Mouse (Mus musculus) thymus, postnatal 10 days (tissue): ENCODE results near the gene Ftl1-ps1.

ENCODE experiments used
- DNase-seq, 2 experiments: peaks; one replicate each; pipeline ENCODE4 v3.0.0; 2021; ENCODE audit warnings: low spot score in 2 of 2

Ftl1-ps1 gene

DNA sequence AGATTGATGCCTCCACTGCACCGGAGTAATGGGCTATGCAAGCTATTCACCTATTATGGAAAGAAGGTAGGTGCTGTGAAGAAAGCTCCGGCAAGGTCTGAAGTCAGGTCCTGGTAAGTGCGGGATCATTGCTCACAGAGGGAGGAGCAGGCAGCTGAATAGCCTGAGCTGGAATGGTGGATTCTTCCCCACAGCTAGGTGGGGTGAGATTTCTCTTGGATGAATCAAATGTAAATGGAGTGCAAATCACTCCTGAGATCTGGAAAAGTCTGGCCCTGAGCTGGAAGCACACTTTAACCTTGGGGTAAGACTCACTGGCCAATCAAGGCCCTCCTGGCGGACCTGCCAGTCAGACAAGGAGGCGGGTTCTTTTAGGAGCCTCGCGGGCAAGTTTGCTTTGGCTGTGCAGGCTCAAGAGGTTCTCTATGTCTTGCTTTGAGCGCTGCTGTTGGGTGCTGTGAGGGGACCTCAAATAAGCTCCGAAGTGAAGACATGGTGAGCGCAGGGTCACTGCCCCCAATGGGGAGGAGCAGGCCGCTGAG, at the start of gene Ftl1-ps1:
Ftl1-ps1 (plus strand) TSS at position 397 of the 542 bp plus-strand sequence.
- no peak for DNase-seq

DNA sequence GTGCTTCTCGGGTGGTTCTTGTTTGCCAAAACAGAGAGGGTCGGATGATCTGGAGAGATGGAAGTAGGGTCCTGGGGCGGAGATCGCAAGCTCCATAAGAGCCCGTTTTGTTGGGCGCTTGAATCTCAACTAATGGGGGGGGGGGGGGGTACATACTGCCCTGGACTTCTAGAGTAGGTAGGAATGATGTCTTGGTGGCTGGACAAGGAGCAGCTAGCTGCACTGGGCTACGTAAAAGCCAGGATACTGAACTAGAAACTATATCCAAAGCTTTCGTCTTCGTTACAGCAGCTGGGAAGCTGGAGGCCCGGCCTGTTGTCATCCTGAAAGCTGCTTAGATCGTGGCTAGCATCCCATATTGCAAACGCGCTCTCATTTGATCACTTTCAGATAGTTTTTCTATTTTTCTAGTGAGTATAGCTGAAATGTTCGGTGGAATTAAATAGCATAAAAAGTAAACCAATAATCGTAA, 49.0 kb upstream of the Ftl1-ps1 start:
- no peak for DNase-seq

DNA sequence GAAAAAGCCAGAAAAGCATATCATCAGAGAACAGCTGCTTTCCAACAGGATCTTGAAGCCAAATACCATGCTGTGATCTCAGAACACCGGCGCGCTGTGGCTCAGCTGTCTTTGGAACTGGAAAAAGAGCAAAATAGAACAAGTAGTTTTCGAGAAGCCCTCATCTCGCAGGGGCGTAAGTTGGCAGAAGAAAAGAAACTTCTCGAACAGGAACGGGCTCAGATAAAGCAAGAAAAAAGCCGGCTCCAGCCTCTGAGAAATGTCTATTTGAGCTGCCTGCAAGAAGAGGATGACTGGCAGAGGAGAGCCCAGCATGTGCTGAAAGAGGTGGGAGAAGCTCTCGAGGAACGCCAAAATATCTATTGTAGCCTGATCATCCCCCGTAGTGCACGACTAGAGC, 43.0 kb upstream of the Ftl1-ps1 start:
- DNase-seq = no peak

- no peak for DNase-seq
Observed at GRCm38 (mm10) chr13:74362218-74362617, 37.3 kb upstream of the Ftl1-ps1 start.

DNA sequence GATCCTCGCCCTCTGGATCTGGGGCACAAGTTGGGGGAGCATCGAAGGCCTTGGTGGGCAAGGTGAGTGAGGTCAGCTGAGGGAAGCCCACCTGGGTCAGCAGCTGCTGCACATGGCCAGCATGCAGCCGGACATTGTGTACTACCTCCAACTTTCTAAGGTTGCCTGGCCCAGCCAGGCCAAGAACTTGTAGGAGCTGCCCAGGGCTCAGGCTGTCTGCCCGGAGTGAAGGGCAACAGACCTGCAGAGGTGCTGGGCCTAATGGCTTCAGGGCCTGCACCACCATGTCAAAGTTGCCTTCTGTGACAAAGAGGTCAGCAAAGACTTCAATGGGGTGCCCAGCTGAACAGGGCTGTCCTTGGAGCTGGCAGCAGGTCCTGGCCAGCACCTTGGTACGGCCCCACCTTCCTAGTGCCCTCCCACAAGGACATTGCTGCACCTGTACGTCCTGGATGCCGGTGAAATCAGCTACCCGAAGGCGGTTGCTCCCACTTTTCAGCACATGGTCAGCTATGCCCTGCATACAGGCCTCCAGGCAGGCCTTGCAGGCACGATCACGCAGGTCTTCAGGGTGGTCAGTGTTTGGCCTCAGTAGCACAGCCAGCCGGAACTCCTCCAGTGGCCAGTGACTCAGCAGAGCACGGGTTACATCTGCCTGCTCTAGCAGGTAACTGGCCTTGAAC, 36.2 kb upstream of the Ftl1-ps1 start:
- no peak for DNase-seq

DNA sequence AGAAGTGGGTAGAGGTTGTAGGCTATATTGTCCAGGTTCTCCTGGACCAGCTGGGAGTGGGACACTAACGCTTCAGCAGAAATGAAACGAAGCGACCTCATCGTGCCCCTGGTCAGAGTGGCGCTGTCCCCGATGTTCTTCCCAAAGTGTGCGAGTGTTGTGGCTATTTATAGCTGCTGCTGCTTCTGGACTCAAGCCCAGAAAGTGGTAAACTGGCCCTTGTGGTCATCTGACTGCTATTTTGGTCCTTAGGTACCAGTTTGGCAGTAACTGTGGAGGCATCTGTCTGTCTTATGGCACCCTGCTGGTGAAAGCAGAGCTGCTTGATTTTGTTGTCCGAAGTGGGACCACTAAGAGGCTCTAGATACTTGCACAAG, 35.6 kb upstream of the Ftl1-ps1 start, which contains the start of gene Lrrc14b:
Lrrc14b (minus strand) TSS at position 147 of the 377 bp plus-strand sequence.
- no peak for DNase-seq

DNA sequence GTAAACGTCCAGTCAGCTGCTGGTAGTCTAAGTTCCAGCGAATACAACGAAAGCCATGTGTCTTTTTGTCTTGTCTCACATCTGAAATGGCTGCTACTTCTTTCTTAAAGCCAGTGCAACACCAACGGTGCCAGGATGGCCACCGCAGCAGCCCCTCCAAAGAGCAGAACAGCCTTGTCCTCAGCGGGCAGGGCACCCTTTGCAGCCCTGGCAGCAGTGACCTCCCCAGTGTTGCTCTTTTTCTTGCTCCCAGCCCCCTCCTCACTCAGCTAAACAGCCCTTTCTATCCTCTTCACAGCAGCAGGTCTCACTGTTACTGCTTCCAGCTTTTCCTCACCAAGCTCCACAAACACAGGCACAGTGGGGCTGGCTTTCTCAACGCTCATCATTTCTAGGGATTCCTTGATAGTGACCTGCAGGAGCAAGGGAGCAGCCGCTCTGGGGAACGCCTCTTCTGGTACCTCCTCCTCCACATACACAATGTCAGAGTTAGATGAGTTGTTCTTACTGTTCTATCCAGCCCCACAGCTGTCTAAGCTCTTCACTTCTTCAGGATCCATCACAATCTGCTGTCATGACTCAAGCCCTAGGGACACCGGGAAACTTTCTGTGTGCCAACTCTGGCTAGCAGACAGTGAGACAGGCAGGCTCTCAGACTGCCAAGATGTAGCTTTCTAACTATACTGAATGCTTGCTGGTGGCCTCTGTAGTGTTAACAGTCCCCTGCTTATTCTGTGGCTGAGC, 17.8 kb upstream of the Ftl1-ps1 start:
- no peak for DNase-seq

- no peak for DNase-seq
Observed at GRCm38 (mm10) chr13:74382289-74382688, 17.2 kb upstream of the Ftl1-ps1 start.

DNA sequence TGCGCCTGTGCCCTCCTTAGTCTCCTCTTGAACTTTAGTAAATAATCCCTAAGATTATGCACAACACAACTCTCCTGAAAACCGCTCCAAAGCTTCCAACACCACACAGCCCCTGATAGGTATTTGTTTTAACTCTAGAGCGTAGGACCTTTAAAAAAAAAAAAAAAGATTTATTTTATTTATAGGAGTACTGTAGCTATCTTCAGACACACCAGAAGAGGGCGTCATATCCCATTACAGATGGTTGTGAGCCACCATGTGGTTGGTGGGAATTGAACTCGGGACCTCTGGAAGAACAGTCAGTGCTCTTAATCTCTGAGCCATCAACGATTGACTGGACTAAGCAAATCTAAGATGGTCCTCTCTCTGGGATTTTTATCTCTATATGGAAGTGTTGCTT, 9.8 kb upstream of the Ftl1-ps1 start:
- no peak for DNase-seq

DNA sequence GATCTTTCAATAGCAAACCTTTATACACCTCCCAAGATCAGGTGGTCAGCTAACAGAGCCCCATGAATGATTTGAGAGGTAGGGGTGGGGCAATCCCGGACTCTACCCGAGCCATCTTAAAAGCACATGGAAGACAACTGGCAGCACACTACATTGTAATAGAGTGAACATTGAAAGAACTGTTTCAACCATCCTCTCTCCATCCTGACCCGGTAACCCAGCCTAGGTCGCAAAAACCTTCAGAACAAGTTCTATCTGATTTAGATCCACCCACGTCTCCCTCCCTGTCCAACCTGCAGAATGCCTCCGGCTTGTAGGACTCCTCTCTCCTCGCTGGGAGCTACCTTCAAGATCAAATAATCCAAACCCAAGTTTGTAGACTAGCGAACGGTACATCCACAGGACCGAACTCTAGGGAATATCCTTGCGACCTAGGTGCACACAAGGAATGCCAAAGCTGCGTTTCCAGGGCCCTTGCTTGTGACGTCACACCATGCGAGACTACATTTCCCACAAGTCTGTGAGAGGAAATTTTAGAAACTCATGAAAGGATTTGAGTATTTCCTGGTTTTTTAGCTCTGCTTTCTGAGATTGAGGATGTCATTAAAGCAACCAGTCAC, 9.0 kb upstream of the Ftl1-ps1 start, which contains the start of gene Zfp72:
Zfp72 (minus strand) TSS at position 466 of the 620 bp plus-strand sequence.
- DNase-seq = peak; percentile 28 to 32

DNA sequence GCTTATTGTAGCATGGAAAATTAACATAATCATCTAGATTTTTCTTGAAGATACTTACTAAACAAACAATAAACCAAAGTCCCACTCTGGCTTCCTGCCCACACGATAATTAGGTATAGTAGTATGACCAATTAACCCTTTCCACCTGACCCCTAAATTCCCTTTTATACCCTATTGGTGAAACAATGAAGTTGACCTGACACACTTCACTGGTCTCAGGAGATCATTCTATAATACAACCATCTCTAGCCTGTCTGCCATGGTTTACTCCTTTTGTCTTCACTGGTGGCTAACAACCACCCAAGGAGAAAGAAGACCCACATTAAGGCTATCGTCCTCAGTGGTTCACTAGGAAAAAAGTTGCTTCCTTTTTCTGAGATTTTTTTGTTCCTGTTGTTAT, 8.3 kb upstream of the Ftl1-ps1 start:
- DNase-seq = no peak

DNA sequence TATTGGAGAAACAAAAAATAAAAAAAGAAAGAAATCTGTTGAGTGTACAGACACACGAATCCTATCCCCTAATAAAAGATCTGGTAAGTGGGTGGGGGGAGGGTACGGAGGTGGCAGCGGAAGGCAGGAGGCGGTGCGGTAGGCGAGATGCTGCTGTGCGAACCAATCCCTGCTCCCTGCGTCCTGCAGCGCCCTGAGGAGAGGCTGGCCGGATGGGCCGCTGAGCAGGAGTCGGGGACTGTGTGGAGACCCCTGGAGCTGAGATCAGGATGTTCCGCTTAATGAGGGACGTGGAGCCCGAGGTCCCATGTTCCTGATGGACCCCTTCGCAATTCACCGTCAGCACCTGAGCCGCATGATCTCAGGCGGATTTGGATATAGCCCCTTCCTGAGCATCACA, 40.4 kb downstream of the Ftl1-ps1 start:
- DNase-seq = no peak
